Mouse (Mus musculus) embryonic facial prominence, embryonic 14.5 days (tissue): ENCODE data around the gene Pmel. TPM values are rescaled to one million over a fixed set of nuclear protein-coding genes. Genes with fewer than 3 reads are reported as not detected.

Experiments
- ATAC-seq: fragments of 200-750 bp; cut with Nextera tagmentation; 2 replicates; pipeline ENCODE4 v1.8.0; 2017; ENCODE audit warnings: low read depth, moderate number of reproducible peaks, moderate TSS enrichment
- DNase-seq: peaks from one replicate; pipeline ENCODE4 v3.0.0-alpha.2; 2015; ENCODE audit warnings: low spot score
- H3K27ac ChIP-seq: fragments of 300-500 bp; sonication (generic); replicated peaks from 2 replicates; pipeline ENCODE4 v1.5.1; 2014; ENCODE audit warnings: low read depth, mild to moderate bottlenecking, low read length, moderate library complexity
- H3K27me3 ChIP-seq: fragments of 300-500 bp; sonication (generic); replicated peaks from 2 replicates; pipeline ENCODE4 v1.6.1; 2014; ENCODE audit warnings: low read length; ENCODE audit not compliant: control insufficient read depth, insufficient read depth
- H3K36me3 ChIP-seq: fragments of 300-500 bp; sonication (generic); 2 replicates; pipeline ENCODE4 v1.6.1; 2014; ENCODE audit warnings: low read length, mixed read lengths; ENCODE audit not compliant: control insufficient read depth, insufficient read depth
- H3K4me1 ChIP-seq: fragments of 300-500 bp; sonication (generic); 2 replicates; pipeline ENCODE4 v1.6.1; 2014; ENCODE audit warnings: antibody characterized with exemption, low read length; ENCODE audit not compliant: control insufficient read depth, insufficient read depth
- H3K4me2 ChIP-seq: fragments of 300-500 bp; sonication (generic); 2 replicates; pipeline ENCODE4 v1.6.1; 2014; ENCODE audit warnings: low read depth, mild to moderate bottlenecking, low read length, moderate library complexity, mixed read lengths
- H3K4me3 ChIP-seq: fragments of 300-500 bp; sonication (generic); 2 replicates; pipeline ENCODE4 v1.5.1; 2014; ENCODE audit warnings: low read depth, mild to moderate bottlenecking, low read length
- H3K9ac ChIP-seq: fragments of 300-500 bp; sonication (generic); 2 replicates; pipeline ENCODE4 v1.6.1; 2014; ENCODE audit warnings: low read depth, mild to moderate bottlenecking, low read length, moderate library complexity, mixed read lengths
- H3K9me3 ChIP-seq: fragments of 300-500 bp; sonication (generic); 2 replicates; pipeline ENCODE4 v1.6.1; 2016; ENCODE audit warnings: low read length; ENCODE audit not compliant: control insufficient read depth
- WGBS: fragments of 180-500 bp; shearing (Covaris S2); extraction: QIAGEN DNeasy Blood & Tissue Kit; methylation state at CpG from one replicate; pipeline ENCODE4 v1.1.7; 2014; 5-methylcytosine and 5-hydroxymethylcytosine counted together
- polyA plus RNA-seq: library from polyadenylated mRNA; unstranded; fragments of >200 nt; fragmentation: Nextera tagmentation; extraction: Ambion mirVana; gene quantifications from 2 replicates; pipeline ENCODE4 v1.2.1, GENCODE M21; 2014

Pmel gene
- polyA plus RNA-seq, 1 experiment from 2014 or later = 14.6 TPM

DNA sequence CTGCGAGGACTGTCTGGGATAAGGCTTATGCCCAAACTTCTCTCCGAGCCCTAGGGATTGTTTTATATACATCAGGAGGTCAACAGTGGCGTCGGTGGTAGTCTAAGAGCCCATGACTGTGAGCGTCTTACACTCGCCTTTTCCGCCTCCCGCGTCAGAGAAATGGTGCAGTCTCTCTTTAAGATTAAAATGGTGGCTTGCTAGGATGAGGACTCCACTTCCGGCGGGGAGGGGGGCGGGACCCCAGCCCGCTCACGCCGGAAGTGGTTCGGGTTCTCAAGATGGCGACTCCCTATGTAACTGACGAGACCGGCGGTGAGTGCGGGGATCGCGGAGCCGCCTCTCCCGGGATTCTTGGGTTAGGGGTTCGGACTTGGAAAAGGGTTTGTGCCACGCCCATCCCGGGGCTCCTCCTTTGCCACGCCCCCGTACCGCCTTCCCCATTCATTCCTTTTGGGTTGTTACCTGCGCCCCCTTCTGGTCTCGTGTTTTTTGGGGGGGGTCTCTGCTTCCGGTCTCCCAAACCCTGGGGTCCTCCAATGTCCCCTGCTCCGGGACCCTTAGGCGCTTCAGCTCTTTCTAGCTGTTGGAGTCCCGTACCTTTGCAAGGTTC is 44.4 kb downstream of the Pmel start:
- peak; percentile 96 for DNase-seq
- peak; percentile 88 for ATAC-seq
- H3K9ac ChIP-seq = peak overlapping the region; percentile 88
- peak overlapping the region; percentile 96 for H3K27ac ChIP-seq
- no peaks in the 10 kb centered on the region for H3K9me3 ChIP-seq
- peak overlapping the region; percentile 90 for H3K4me2 ChIP-seq
- peaks cover 10% of the 10 kb centered on the region for H3K36me3 ChIP-seq
- H3K4me1 ChIP-seq = peaks cover 19% of the 10 kb centered on the region; the same call in 1 of the 2 replicates
- H3K4me3 ChIP-seq = peak overlapping the region; percentile 58
- WGBS = under 1% methylated on average over 35 of the region's 37 CpGs
- H3K27me3 ChIP-seq = no peaks in the 10 kb centered on the region

Other genes with a start within 250 kb of the Pmel start
- 84.1 and 91.4 TPM in 2 replicates for gene Smarcc2, start 244.9 kb upstream of the Pmel start, polyA plus RNA-seq
- gene Myl6, start 210.1 kb upstream of the Pmel start, polyA plus RNA-seq = 1,095 and 1,174 TPM in 2 replicates
- 5.6 and 6.8 TPM in 2 replicates for gene Myl6b, start 205.5 kb upstream of the Pmel start, polyA plus RNA-seq
- gene Esyt1, start 178.3 kb upstream of the Pmel start, polyA plus RNA-seq = 44.2 and 46.8 TPM in 2 replicates
- 11.4 and 12.5 TPM in 2 replicates for gene Zc3h10, start 156.4 kb upstream of the Pmel start, polyA plus RNA-seq
- gene Rpl41, start 154.9 kb upstream of the Pmel start, polyA plus RNA-seq = 4,564 and 5,119 TPM in 2 replicates
- 187 and 202 TPM in 2 replicates for gene Pa2g4, start 138.2 kb upstream of the Pmel start, polyA plus RNA-seq
- 22.5 and 22.7 TPM in 2 replicates for gene Erbb3, start 114.5 kb upstream of the Pmel start, polyA plus RNA-seq
- gene Rps26, start 77.4 kb upstream of the Pmel start, polyA plus RNA-seq = 1,114 and 1,162 TPM in 2 replicates
- 2.2 and 4.0 TPM in 2 replicates for gene Ikzf4, start 58.2 kb upstream of the Pmel start, polyA plus RNA-seq
- gene Suox, start 30.1 kb upstream of the Pmel start, polyA plus RNA-seq = 11.1 and 14.4 TPM in 2 replicates
- gene Rab5b, start 7.9 kb upstream of the Pmel start, polyA plus RNA-seq = 74.7 and 75.4 TPM in 2 replicates
- 99.2 and 105 TPM in 2 replicates for gene Cdk2, start 836 bp downstream of the Pmel start, polyA plus RNA-seq
- gene Dgka, start 40.7 kb downstream of the Pmel start, polyA plus RNA-seq = 16.7 and 17.0 TPM in 2 replicates
- gene Pym1, start 43.7 kb downstream of the Pmel start, polyA plus RNA-seq = 27.1 and 34.7 TPM in 2 replicates
- 1.4 and 1.8 TPM in 2 replicates for gene Mmp19, start 86.7 kb downstream of the Pmel start, polyA plus RNA-seq
- 42.7 and 47.9 TPM in 2 replicates for gene Dnajc14, start 99.9 kb downstream of the Pmel start, polyA plus RNA-seq
- gene Tmem198b, start 100.2 kb downstream of the Pmel start, polyA plus RNA-seq = 13.7 and 14.9 TPM in 2 replicates
- 185 and 194 TPM in 2 replicates for gene Sarnp, start 113.1 kb downstream of the Pmel start, polyA plus RNA-seq
- 49.0 and 49.5 TPM in 2 replicates for gene Ormdl2, start 117.5 kb downstream of the Pmel start, polyA plus RNA-seq
- 4.7 and 5.0 TPM in 2 replicates for gene Gdf11, start 187.5 kb downstream of the Pmel start, polyA plus RNA-seq
- 916 and 959 TPM in 2 replicates for gene Cd63, start 196.8 kb downstream of the Pmel start, polyA plus RNA-seq
- 15.5 and 16.0 TPM in 2 replicates for gene Rdh5, start 218.7 kb downstream of the Pmel start, polyA plus RNA-seq
- 242 and 248 TPM in 2 replicates for gene Bloc1s1, start 219.8 kb downstream of the Pmel start, polyA plus RNA-seq
- gene Itga7, start 229.6 kb downstream of the Pmel start, polyA plus RNA-seq = 23.5 and 30.2 TPM in 2 replicates